Mouse (Mus musculus) liver, postnatal 0 days (tissue): Measurements from ENCODE around the gene Hmx2.

Experiments
- CTCF ChIP-seq: sonication (generic); IDR thresholded peaks from 2 replicates; pipeline ENCODE4 v1.5.1; 2016; ENCODE audit warnings: antibody characterized with exemption, low read depth
- EP300 ChIP-seq: IDR thresholded peaks from 2 replicates; pipeline ENCODE4 v1.6.1; 2016; ENCODE audit warnings: antibody characterized with exemption, low read depth, mild to moderate bottlenecking

- TF ChIP-seq CTCF (no peak), EP300 (no peak)
Measured at GRCm38 (mm10) chr7:131542872-131543622, 5.5 kb upstream of the Hmx2 start.
